Mouse (Mus musculus) ES-E14 (cell line): ENCODE data around the gene Nos2.

Experiments used
- HCFC1 ChIP-seq: IDR thresholded peaks from 2 replicates; pipeline ENCODE4 v1.6.1; 2012; ENCODE audit warnings: low read length, inconsistent platforms, borderline replicate concordance; ENCODE audit not compliant: insufficient read depth
- MAFK ChIP-seq: IDR thresholded peaks from 2 replicates; pipeline ENCODE4 v1.6.1; 2014; ENCODE audit warnings: mild to moderate bottlenecking, low read depth, low read length, inconsistent platforms; ENCODE audit not compliant: insufficient read depth
- ZC3H11A ChIP-seq: IDR thresholded peaks from 2 replicates; pipeline ENCODE4 v1.6.1; 2012; ENCODE audit warnings: low read depth, mild to moderate bottlenecking, inconsistent platforms, low read length, borderline replicate concordance

DNA sequence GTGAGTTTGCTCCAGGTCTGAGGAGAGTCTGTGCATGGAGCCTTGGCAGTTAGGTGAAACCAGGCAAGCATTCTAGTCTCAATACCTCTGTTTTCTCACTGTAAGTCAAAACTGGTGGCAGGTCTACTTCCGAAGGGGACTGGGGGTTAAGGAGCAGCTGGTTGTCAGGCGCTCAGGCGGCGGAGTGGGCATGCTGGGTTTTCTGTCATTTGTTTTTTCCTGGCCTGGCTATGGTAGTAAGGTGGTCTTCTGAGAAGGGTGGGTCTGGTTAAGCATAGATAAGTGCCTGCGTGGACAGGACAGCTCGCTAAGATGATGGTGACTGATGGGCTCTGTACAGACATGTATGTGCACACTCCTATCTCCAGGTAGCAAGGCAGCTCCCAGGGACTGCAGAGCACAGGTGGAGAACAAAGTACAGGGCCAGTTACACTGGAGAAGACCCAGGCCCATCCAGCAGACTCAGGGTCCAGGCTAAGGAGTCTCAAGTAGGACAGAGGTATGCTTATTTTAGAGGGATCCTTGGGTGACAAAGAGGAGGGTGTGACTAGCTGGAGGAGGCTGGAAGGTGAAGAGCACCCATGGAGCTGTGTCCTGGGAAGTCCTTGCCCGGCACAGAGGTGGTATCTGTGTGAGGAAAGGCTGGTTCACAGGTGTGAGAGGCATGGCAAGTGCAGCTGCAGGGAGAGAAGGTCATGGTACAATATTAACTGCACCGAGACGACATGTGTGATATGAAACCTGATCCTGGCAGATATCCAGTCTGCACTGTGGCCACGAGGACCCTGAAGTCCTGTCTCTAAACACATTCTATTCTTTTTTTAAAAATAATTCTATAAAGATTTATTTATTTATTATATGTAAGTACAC lies 83.4 kb downstream of the Nos2 start:
- TF ChIP-seq HCFC1 (no peak), ZC3H11A (no peak), MAFK (no peak)
